Mouse (Mus musculus) megakaryocyte, embryonic 14.5 days (primary cell): Measurements from ENCODE around the gene Casc1. TPM values are rescaled to one million over a fixed set of nuclear protein-coding genes. Genes with fewer than 3 reads are reported as not detected.

Source experiments
- H3K27me3 ChIP-seq: replicated peaks from 2 replicates; pipeline ENCODE3; 2012; ENCODE audit warnings: inconsistent platforms
- H3K36me3 ChIP-seq: replicated peaks from 2 replicates; pipeline ENCODE3; 2012; ENCODE audit warnings: low read length, inconsistent platforms, mixed read lengths
- H3K4me1 ChIP-seq: 2 replicates; pipeline ENCODE4 v1.6.1; 2012; ENCODE audit warnings: inconsistent platforms
- H3K4me3 ChIP-seq: replicated peaks from 2 replicates; pipeline ENCODE3; 2012; ENCODE audit warnings: moderate library complexity, mild to moderate bottlenecking, inconsistent platforms
- H3K9me3 ChIP-seq: 2 replicates; pipeline ENCODE4 v1.6.1; 2012; ENCODE audit warnings: inconsistent platforms
- FLI1 ChIP-seq: IDR thresholded peaks from 2 replicates; pipeline ENCODE4 v1.6.1; 2012; ENCODE audit warnings: low read length, inconsistent platforms, mixed read lengths
- GATA1 ChIP-seq: IDR thresholded peaks from 3 replicates; pipeline ENCODE4 v1.6.1; 2012; ENCODE audit warnings: mixed read lengths, low read length, inconsistent platforms, borderline replicate concordance
- polyA plus RNA-seq: library from polyadenylated mRNA; stranded (reverse); fragments of >175 nt; gene quantifications from 2 replicates; pipeline ENCODE4 v1.2.3, GENCODE M21; 2012; ENCODE audit warnings: low replicate concordance; ENCODE audit not compliant: insufficient read depth

Gene Casc1
- polyA plus RNA-seq, 1 experiment: 0.22 TPM

- Histone ChIP-seq H3K36me3 (peaks cover 53% of the 10 kb centered on the region), H3K27me3 (no peaks in the 10 kb centered on the region), H3K4me1 (peaks cover 75% of the 10 kb centered on the region), H3K4me3 (no peak overlapping the region), H3K9me3 (peaks cover 4% of the 10 kb centered on the region)
- TF ChIP-seq GATA1 (no peak), FLI1 (no peak)
Observed at GRCm38 (mm10) chr6:145127652-145128051, 83.2 kb downstream of the Casc1 start.

- Histone ChIP-seq H3K9me3 (peaks cover 4% of the 10 kb centered on the region), H3K4me1 (peaks cover 69% of the 10 kb centered on the region), H3K36me3 (peaks cover 41% of the 10 kb centered on the region), H3K27me3 (no peaks in the 10 kb centered on the region), H3K4me3 (peak overlapping the region; percentile 81)
- no peak for TF ChIP-seq GATA1
- TF ChIP-seq FLI1: no peak
Observed at GRCm38 (mm10) chr6:145125591-145126113, 85.2 kb downstream of the Casc1 start.

Other genes starting within 250 kb of the Casc1 start
- 0.81 TPM in 1 of 2 replicates, not detected in the other for gene Bcat1, start 134.8 kb downstream of the Casc1 start, polyA plus RNA-seq
- gene Lrmp, start 95.4 kb downstream of the Casc1 start, polyA plus RNA-seq: 69.2 and 175 TPM in 2 replicates
- gene Etfrf1, start 129 bp upstream of the Casc1 start, polyA plus RNA-seq: not detected in 2 replicates
- 27.2 and 54.3 TPM in 2 replicates for gene Kras, start 39.2 kb upstream of the Casc1 start, polyA plus RNA-seq